Mouse (Mus musculus): Measurements from ENCODE around the gene Exosc8. TPM values are rescaled to one million over a fixed set of nuclear protein-coding genes. Genes with fewer than 3 reads are reported as not detected.
A peak's percentile ranks its signal among the peaks of the same experiment; 100 is the strongest.

The Exosc8 gene
- polyA plus RNA-seq, 1 experiment from 2014 or later, result 37.1 TPM

DNA sequence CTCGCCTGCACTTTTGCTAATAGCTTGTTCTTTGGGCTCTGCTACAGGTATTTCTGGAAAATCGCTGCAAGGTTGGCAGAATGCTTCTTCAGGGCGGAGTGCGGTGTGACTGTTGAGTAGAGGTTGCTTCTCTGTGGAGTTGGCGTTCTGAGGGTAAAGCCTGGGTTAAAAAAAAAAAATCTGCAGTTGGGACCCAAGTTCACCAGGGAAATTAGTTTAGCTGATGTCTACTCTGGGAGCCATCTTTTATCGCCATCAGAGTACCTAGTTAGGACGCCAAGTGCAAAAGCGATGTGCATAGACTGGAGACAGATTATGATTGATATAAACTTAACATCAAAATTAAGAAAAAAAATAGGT, 42.2 kb downstream of the Exosc8 start:
- DNase-seq (ENCODE audit: low spot score), result no peak
- Histone ChIP-seq H3K36me3 (ENCODE audit: control insufficient read depth, insufficient read depth, low read length) (no peaks in the 10 kb centered on the region), H3K4me1 (replicated peaks; ENCODE audit: control insufficient read depth, insufficient read depth) (no peaks in the 10 kb centered on the region), H3K4me2 (replicated peaks; ENCODE audit: low read depth) (peak overlapping the region; percentile 49), H3K9ac (ENCODE audit: low read length) (peak overlapping the region; percentile 77), H3K27me3 (ENCODE audit: control insufficient read depth, insufficient read depth, low read length) (no peaks in the 10 kb centered on the region), H3K4me3 (ENCODE audit: low read depth, low read length) (peak overlapping the region; percentile 75), H3K27ac (replicated peaks) (peak overlapping the region; percentile 92), H3K9me3 (ENCODE audit: control insufficient read depth, low read length) (no peaks in the 10 kb centered on the region)
- under 1% methylated on average over 8 of the region's 8 CpGs for WGBS
- TF ChIP-seq CTCF (IDR thresholded peaks at IDR 0.05; ENCODE audit: low read depth) (no peak), EP300 (optimal IDR thresholded peaks at IDR 0.05) (no peak)
- no peak; the same call in none of the 2 replicates for ATAC-seq (ENCODE audit: low FRiP score, low TSS enrichment)

DNA sequence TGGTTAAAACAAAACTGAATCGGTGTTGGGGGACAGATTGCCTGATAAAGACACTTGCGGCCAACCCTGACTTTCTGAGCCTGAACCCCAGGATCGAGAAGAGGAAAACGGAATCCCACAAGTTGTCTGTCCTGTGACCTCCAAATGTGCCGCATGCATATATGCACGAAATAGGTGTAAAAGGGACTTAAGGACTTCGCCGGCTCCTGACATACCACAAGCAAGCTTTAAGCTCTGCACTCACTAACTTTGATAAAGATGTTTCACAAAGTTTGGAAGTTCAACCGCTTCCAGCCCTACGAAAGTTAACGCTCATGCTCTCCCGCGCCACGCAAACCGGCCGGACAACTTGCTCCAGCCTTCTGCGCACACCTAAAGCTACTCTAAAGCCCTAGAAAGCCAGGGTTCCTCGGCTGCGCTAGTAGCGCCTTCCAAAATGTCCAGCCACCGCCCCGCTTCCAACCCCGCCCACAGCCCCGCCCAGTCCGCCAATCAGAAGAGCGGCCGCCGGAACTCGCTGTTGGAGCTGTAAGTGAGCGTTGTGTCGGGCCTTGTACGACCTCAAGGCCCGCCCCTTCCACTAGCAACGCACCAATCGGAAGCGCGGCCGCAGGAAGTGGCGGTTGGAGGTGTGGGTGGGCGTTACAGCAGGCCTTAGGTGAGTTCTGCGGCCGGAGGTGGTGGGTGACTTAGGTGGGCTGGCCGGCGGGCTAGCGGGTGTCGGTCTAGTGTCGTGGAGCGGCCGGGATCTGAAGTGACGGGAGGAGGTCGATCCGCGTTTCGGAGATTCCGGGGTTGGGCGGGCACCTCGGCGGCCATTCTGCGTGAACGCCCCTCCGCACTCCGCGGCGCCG, 42.8 kb downstream of the Exosc8 start, which contains the start of gene Supt20:
Supt20 (plus strand) TSS at position 606 of the 854 bp plus-strand sequence.
- no peak for TF ChIP-seq EP300 (optimal IDR thresholded peaks at IDR 0.05)
- no peak for TF ChIP-seq CTCF (IDR thresholded peaks at IDR 0.05; ENCODE audit: low read depth)
- Histone ChIP-seq H3K4me3 (ENCODE audit: low read depth, low read length) (peak within 1 kb of the TSS; percentile 75), H3K4me2 (replicated peaks; ENCODE audit: low read depth) (peak within 1 kb of the TSS; percentile 73), H3K9me3 (ENCODE audit: control insufficient read depth, low read length) (no peaks in the 10 kb centered on the region), H3K9ac (ENCODE audit: low read length) (peak within 1 kb of the TSS; percentile 77), H3K36me3 (ENCODE audit: control insufficient read depth, insufficient read depth, low read length) (no peaks in the 10 kb centered on the region), H3K27me3 (ENCODE audit: control insufficient read depth, insufficient read depth, low read length) (no peaks in the 10 kb centered on the region), H3K4me1 (replicated peaks; ENCODE audit: control insufficient read depth, insufficient read depth) (no peaks in the 10 kb centered on the region), H3K27ac (replicated peaks) (peak within 1 kb of the TSS; percentile 92)
- ATAC-seq (ENCODE audit: low FRiP score, low TSS enrichment) (peak; percentile 99), DNase-seq (ENCODE audit: low spot score) (peak; percentile 98)
- WGBS, result under 1% methylated on average over 65 of the region's 65 CpGs

DNA sequence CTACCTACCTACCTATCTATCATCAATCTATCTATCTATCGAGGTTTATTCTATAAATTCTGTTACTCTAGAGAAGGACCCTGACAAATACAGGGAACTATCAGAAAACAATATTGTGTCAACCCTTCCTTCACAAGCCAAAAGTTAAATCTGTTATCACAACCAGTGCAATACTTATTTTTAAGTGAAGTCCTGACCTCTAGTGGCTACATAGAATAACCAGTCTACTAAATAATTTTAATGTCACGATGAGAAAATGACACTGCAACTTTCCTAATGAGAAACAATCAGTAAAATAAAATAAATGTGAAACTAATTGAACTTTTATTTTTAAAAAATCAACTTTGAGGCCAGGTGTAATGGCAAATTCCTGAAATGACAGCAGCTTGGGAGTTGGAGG, 46.1 kb downstream of the Exosc8 start:
- TF ChIP-seq EP300 (optimal IDR thresholded peaks at IDR 0.05) (no peak), CTCF (IDR thresholded peaks at IDR 0.05; ENCODE audit: low read depth) (peak; percentile 72)
- Histone ChIP-seq H3K9ac (ENCODE audit: low read length) (no peak overlapping the region), H3K4me2 (replicated peaks; ENCODE audit: low read depth) (no peak overlapping the region), H3K4me1 (replicated peaks; ENCODE audit: control insufficient read depth, insufficient read depth) (no peaks in the 10 kb centered on the region), H3K9me3 (ENCODE audit: control insufficient read depth, low read length) (no peaks in the 10 kb centered on the region), H3K4me3 (ENCODE audit: low read depth, low read length) (no peak overlapping the region), H3K27ac (replicated peaks) (no peak overlapping the region), H3K27me3 (ENCODE audit: control insufficient read depth, insufficient read depth, low read length) (no peaks in the 10 kb centered on the region), H3K36me3 (ENCODE audit: control insufficient read depth, insufficient read depth, low read length) (no peaks in the 10 kb centered on the region)
- ATAC-seq (ENCODE audit: low FRiP score, low TSS enrichment), result no peak
- WGBS, result 35% methylated on average over 2 of the region's 2 CpGs
- DNase-seq (ENCODE audit: low spot score), result no peak

DNA sequence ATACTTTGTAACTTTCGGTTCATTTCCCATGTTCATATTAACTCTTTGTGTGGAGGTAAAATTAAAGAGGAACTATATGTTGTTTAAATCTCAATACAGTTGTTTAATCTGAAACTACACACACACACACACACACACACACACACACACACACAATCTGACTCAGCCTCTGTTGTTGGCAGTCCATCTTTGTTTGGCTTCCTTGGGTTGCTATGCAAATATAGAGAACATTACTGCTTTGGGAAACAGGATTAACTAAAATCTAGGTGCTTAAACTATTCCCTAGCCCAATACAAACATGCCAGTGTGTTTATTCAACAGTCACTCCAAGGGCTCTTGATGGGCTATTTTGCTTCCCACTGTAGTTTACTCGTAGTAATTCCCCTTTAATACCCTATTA, 47.9 kb downstream of the Exosc8 start:
- no peak overlapping the region for H3K27ac ChIP-seq (replicated peaks)
- H3K9me3 ChIP-seq (ENCODE audit: control insufficient read depth, low read length), result no peaks in the 10 kb centered on the region
- peak; percentile 47 for TF ChIP-seq EP300 (optimal IDR thresholded peaks at IDR 0.05)
- TF ChIP-seq CTCF (IDR thresholded peaks at IDR 0.05; ENCODE audit: low read depth), result no peak
- 26% methylated on average over 2 of the region's 2 CpGs for WGBS
- H3K36me3 ChIP-seq (ENCODE audit: control insufficient read depth, insufficient read depth, low read length), result no peaks in the 10 kb centered on the region
- H3K27me3 ChIP-seq (ENCODE audit: control insufficient read depth, insufficient read depth, low read length), result no peaks in the 10 kb centered on the region
- no peak overlapping the region for H3K9ac ChIP-seq (ENCODE audit: low read length)
- no peak overlapping the region for H3K4me3 ChIP-seq (ENCODE audit: low read depth, low read length)
- no peak overlapping the region for H3K4me2 ChIP-seq (replicated peaks; ENCODE audit: low read depth)
- peak; percentile 57 for DNase-seq (ENCODE audit: low spot score)
- no peaks in the 10 kb centered on the region for H3K4me1 ChIP-seq (replicated peaks; ENCODE audit: control insufficient read depth, insufficient read depth)
- peak; percentile 70 for ATAC-seq (ENCODE audit: low FRiP score, low TSS enrichment)

DNA sequence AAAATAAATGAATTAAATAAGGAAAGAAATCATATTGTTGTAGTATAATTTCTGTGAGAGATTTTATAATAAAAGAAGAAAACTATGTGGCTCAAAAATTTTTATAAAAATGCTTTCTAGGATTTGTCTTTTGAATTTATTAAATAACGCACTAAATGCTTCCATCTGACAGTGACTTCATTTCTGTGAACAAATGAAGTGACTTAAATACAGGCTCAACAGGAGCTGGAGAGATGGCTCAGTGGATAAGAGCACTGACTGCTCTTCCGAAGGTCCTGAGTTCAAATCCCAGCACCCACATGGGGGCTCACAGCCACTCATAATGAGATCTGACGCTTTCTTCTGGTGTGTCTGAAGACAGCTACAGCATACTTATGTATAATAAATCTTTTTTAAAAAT, 50.0 kb downstream of the Exosc8 start:
- no peak overlapping the region for H3K27ac ChIP-seq (replicated peaks)
- ATAC-seq (ENCODE audit: low FRiP score, low TSS enrichment) (no peak), DNase-seq (ENCODE audit: low spot score) (no peak)
- H3K4me1 ChIP-seq (replicated peaks; ENCODE audit: control insufficient read depth, insufficient read depth), result no peaks in the 10 kb centered on the region
- no peak overlapping the region for H3K4me3 ChIP-seq (ENCODE audit: low read depth, low read length)
- no peaks in the 10 kb centered on the region for H3K36me3 ChIP-seq (ENCODE audit: control insufficient read depth, insufficient read depth, low read length)
- WGBS, result 87% methylated on average over 3 of the region's 3 CpGs
- no peaks in the 10 kb centered on the region for H3K27me3 ChIP-seq (ENCODE audit: control insufficient read depth, insufficient read depth, low read length)
- no peak overlapping the region for H3K9ac ChIP-seq (ENCODE audit: low read length)
- no peaks in the 10 kb centered on the region for H3K9me3 ChIP-seq (ENCODE audit: control insufficient read depth, low read length)
- H3K4me2 ChIP-seq (replicated peaks; ENCODE audit: low read depth), result no peak overlapping the region
- TF ChIP-seq CTCF (IDR thresholded peaks at IDR 0.05; ENCODE audit: low read depth) (no peak), EP300 (optimal IDR thresholded peaks at IDR 0.05) (no peak)

All from stomach, postnatal 0 days (tissue).